Mouse (Mus musculus): ENCODE results near the gene Tada1.

- TF ChIP-seq CTCF (IDR thresholded peaks at IDR 0.05; ENCODE audit: low read depth, low read length), result no peak
- TF ChIP-seq POLR2A (IDR thresholded peaks at IDR 0.05; ENCODE audit: extremely low read depth, insufficient read depth, low read length), result no peak
These were observed 9.6 kb downstream of the Tada1 start for GRCm38 (mm10) chr1:166388511-166388910.
